Mouse (Mus musculus): ENCODE data around the gene Slc25a4. TPM values are rescaled to one million over a fixed set of nuclear protein-coding genes. Genes with fewer than 3 reads are reported as not detected.

Gene Slc25a4
- 513 and 545 TPM in 2 replicates for polyA plus RNA-seq (2012; rRNA removed)

DNA sequence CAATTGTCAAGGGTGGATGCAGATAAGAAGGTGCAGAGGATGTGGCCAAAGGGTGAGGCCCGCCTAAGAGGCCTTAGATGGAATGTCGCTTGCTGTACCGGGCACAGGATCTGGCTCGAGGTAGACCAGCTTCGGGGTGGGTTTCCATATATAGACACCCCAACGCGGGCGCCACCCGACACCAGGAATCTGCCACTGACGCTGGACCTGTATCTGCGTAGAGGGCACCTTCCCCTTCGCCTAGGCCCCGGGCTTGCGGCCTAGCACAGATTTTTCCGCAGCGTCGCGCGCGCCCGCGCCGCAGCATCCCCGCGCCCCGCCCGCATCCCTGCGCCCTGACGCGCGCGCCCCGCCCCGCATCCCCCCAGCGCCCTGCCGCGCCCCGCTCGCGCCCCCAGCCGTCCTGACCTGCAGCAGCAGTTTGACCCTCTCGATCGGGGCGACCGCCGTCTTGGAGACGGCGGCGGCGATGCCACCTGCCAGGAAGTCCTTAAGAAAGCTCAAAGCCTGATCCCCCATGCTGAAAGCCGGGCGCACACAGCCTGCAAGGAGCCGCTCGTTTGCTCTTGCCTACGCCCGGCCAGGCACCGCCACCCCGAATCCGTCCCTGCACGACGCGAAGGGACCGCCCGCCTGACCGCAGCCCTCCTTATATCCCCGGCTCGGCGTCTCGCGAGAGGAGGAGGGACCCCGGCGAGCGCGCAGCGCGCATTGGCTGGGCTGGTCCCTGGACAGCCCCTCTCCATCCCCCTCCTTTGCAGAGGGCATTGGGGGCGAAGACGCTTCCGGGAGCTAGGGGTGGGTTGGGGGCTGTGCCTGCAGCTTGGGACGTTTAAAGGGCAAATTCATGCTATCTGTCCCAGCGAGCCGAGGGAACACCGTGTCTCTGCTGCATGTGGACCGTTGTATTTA lies at the start of gene Slc25a4:
Slc25a4 (minus strand) TSS at position 881 of the 912 bp plus-strand sequence.

Other genes starting within 250 kb of the Slc25a4 start
- 6.4 and 7.0 TPM in 2 replicates for gene 1700029J07Rik, start 236.0 kb downstream of the Slc25a4 start, polyA plus RNA-seq (2012; rRNA removed)
- gene Ufsp2, start 235.8 kb downstream of the Slc25a4 start, polyA plus RNA-seq (2012; rRNA removed), result 42.4 and 43.4 TPM in 2 replicates
- gene Lrp2bp, start 212.0 kb downstream of the Slc25a4 start, polyA plus RNA-seq (2012; rRNA removed), result 0.28 and 0.36 TPM in 2 replicates
- gene Ankrd37, start 205.6 kb downstream of the Slc25a4 start, polyA plus RNA-seq (2012; rRNA removed), result 19.3 and 23.7 TPM in 2 replicates
- gene Cfap97, start 59.5 kb downstream of the Slc25a4 start, polyA plus RNA-seq (2012; rRNA removed), result 11.3 and 13.9 TPM in 2 replicates
- 14.0 and 15.1 TPM in 2 replicates for gene Snx25, start 59.1 kb downstream of the Slc25a4 start, polyA plus RNA-seq (2012; rRNA removed)
- 5.3 and 5.5 TPM in 2 replicates for gene Helt, start 83.4 kb upstream of the Slc25a4 start, polyA plus RNA-seq (2012; rRNA removed)